Mouse (Mus musculus): Measurements from ENCODE around the gene Ssh2.

DNA sequence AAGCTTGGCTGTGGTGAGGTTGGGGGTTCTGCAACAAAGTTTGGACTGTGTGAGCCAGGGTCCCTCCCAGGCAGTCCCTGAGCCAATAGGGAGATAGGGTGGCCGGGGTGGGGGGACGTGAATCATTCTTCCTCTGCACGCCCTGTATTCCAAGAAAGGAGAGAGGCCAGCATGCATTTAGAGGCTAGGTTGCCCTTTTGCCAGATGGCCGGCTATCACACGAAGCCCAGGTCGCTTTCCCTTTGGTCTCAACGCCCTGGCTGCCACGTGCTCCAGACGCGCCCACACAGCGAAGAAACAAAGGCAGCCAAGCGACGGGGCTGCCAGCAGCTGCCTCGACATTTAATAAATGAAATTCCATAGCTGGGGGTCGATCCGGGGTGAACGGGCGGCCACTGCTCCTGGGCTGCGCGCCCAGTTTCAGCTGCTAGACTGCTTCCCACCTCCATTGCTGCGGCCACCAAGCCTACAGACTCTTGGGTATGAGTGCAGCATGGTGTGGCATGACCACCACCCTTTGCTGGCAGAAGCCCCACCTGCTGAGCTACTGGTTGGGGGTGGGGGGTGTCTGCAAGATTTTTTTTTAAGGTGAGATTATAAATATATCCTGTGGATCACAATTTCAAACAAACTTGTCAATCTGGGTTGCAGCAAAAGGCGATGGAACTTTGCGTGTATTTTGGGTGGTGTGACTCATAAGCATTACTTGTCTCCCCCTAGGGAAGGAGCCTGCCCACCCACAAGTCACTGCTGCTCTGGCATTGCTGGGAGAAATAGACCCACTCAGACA is 275.6 kb downstream of the Ssh2 start:
- TF ChIP-seq CTCF (IDR thresholded peaks at IDR 0.05; ENCODE audit: borderline replicate concordance, insufficient read depth, low read length) = no peak
- TF ChIP-seq POLR2A (IDR thresholded peaks at IDR 0.05; ENCODE audit: low read depth, low read length) = peak; percentile 74
